Mouse (Mus musculus) myocyte (in vitro differentiated cells): Measurements from ENCODE around the gene Fam172a. TPM values are rescaled to one million over a fixed set of nuclear protein-coding genes. Genes with fewer than 3 reads are reported as not detected.

Experiments
- H3K27me3 ChIP-seq: one replicate; pipeline ENCODE4 v1.6.1; 2011; ENCODE audit not compliant: control insufficient read depth, insufficient read depth, insufficient read length
- H3K36me3 ChIP-seq: one replicate; pipeline ENCODE4 v1.6.1; 2011; ENCODE audit not compliant: control insufficient read depth, insufficient read depth
- H3K4me2 ChIP-seq: one replicate; pipeline ENCODE4 v1.6.1; 2011; ENCODE audit warnings: low read depth, control low read depth
- H3K4me3 ChIP-seq: one replicate; pipeline ENCODE4 v1.5.1; 2011; ENCODE audit warnings: mild to moderate bottlenecking, control low read depth, moderate library complexity
- H3K79me2 ChIP-seq: one replicate; pipeline ENCODE4 v1.6.1; 2011; ENCODE audit not compliant: control insufficient read depth, insufficient read depth
- H3ac ChIP-seq: one replicate; pipeline ENCODE4 v1.6.1; 2011; ENCODE audit not compliant: control insufficient read depth, insufficient read length
- CEBPB ChIP-seq: IDR thresholded peaks from 2 replicates; pipeline ENCODE4 v1.6.1; 2011; ENCODE audit warnings: mild to moderate bottlenecking, moderate library complexity; ENCODE audit not compliant: poor library complexity, insufficient read depth, severe bottlenecking
- E2F4 ChIP-seq: IDR thresholded peaks from one replicate; pipeline ENCODE4 v1.6.1; 2011; ENCODE audit warnings: mild to moderate bottlenecking, control low read depth, moderate library complexity; ENCODE audit not compliant: insufficient read depth
- MAX ChIP-seq: IDR thresholded peaks from one replicate; pipeline ENCODE4 v1.6.1; 2011; ENCODE audit warnings: low read depth, mild to moderate bottlenecking, control low read depth
- MYOD1 ChIP-seq, 3 experiments: IDR thresholded peaks; one replicate each; pipeline ENCODE4 v1.6.1; 2011; ENCODE audit warnings: control low read depth in 2 of 3, low read depth in 2 of 3, mild to moderate bottlenecking in 2 of 3, moderate library complexity in 1 of 3; ENCODE audit not compliant: insufficient read length in 2 of 3, control insufficient read depth in 1 of 3
- MYOG ChIP-seq, 3 experiments: IDR thresholded peaks; one replicate each; pipeline ENCODE4 v1.6.1; 2011; ENCODE audit warnings: control low read depth in 2 of 3, low read depth in 2 of 3, mild to moderate bottlenecking in 2 of 3; ENCODE audit not compliant: insufficient read length in 2 of 3, control insufficient read depth in 1 of 3, insufficient read depth in 1 of 3
- POLR2A ChIP-seq: IDR thresholded peaks from one replicate; pipeline ENCODE4 v1.6.1; 2011; ENCODE audit warnings: low read depth, mild to moderate bottlenecking, control low read depth, moderate library complexity; ENCODE audit not compliant: insufficient read length
- POLR2AphosphoS2 ChIP-seq: IDR thresholded peaks from one replicate; pipeline ENCODE4 v1.6.1; 2011; ENCODE audit warnings: low read depth, control low read depth; ENCODE audit not compliant: insufficient read length
- REST ChIP-seq: IDR thresholded peaks from one replicate; pipeline ENCODE4 v1.6.1; 2011; ENCODE audit warnings: mild to moderate bottlenecking, control low read depth, moderate library complexity; ENCODE audit not compliant: insufficient read depth, insufficient read length
- SRF ChIP-seq: IDR thresholded peaks from one replicate; pipeline ENCODE4 v1.6.1; 2011; ENCODE audit warnings: low read depth; ENCODE audit not compliant: control insufficient read depth, insufficient read length
- TCF12 ChIP-seq: IDR thresholded peaks from one replicate; pipeline ENCODE4 v1.6.1; 2011; ENCODE audit warnings: mild to moderate bottlenecking, control low read depth; ENCODE audit not compliant: poor library complexity, insufficient read depth, severe bottlenecking
- USF1 ChIP-seq: IDR thresholded peaks from one replicate; pipeline ENCODE4 v1.6.1; 2011; ENCODE audit warnings: low read depth, mild to moderate bottlenecking, control low read depth, moderate library complexity
- polyA plus RNA-seq: library from polyadenylated mRNA; unstranded; fragments of >200 nt; fragmentation: generic; extraction: Trizol; gene quantifications from one replicate; pipeline ENCODE4 v1.2.1, GENCODE M21; 2012; ENCODE audit warnings: missing spikeins

Gene Fam172a
- polyA plus RNA-seq, 1 experiment: 6.5 TPM

DNA sequence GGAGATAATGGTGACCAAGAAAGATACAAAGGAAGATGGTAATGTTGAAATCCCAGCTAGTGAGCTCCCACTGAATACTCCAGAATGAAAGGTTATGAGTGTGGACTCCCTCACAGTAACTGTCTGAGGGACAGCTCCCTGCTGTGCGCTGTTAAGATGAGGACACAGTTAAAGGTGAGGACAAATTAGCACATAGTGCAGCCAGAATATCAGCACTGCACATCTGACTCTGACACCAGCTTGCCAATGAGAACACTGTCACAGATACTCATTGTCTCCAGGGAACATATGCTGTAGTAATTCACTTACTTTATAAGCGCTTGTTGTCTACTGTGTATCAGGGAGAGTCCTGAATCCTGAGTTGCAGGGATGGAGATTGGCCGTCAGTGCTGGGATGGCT lies 390.1 kb downstream of the Fam172a start:
- H3K79me2 ChIP-seq: no peaks in the 10 kb centered on the region
- no peaks in the 10 kb centered on the region for H3K27me3 ChIP-seq
- H3K4me2 ChIP-seq: no peak overlapping the region

GRCm38 (mm10) chr13:78094352-78094751 lies 392.5 kb downstream of the Fam172a start:
- TF ChIP-seq POLR2A: no peak
- TF ChIP-seq MYOD1 (IDR thresholded peaks at IDR 0.05; ENCODE audit: control insufficient read depth in 1 of 3, insufficient read length in 2 of 3, low read depth in 2 of 3): no peak
- TF ChIP-seq SRF: no peak
- TF ChIP-seq MAX: no peak
- no peak for TF ChIP-seq E2F4
- no peak for TF ChIP-seq REST

More for the DNA sequence above, 390.1 kb downstream of the Fam172a start:
- Histone ChIP-seq H3K36me3 (no peaks in the 10 kb centered on the region), H3ac (no peak overlapping the region), H3K4me3 (no peak overlapping the region)
- TF ChIP-seq REST: no peak
- no peak for TF ChIP-seq SRF
- TF ChIP-seq USF1: no peak

DNA sequence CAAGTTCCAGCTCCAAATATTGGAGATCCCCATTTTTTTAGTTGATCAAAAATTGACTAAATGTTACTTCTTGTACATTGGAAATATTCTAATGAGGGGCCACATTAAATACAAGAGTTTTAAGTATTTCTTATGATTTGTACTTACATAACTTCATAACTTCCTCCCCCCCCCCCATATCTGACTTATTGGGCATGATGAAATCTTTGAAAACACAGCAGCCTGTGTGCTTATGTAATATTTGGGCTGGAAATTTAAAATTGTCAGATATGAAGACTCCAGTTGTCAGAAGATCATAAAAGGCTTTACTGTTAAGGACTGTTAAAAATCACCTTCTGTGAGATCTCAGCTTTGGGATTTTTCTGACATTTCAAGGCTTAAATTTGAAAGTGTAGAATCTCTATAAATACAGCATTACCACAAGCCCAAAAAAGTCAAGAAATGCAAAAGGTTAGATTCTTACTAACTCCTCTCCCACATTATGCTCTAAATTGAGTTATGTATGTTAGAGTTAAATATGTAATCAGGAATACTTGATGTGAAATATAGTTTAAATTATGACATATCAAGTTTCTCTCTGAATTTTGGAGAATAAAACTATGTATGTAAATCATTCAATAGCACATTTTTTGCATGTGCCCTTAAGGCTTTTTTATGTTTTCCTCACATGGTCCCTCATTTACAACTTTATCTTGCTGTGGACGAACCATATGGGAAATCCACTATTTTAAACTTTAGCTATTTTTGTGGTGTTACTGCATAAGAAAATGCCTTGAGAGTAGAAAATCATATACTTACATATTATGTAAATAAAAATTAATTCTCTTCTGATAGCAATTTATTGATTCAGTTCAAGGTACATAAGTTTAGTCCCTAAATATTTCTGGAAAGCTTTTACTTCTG lies 393.5 kb downstream of the Fam172a start:
- H3K36me3 ChIP-seq: no peaks in the 10 kb centered on the region
- H3ac ChIP-seq: no peak overlapping the region
- no peak overlapping the region for H3K4me2 ChIP-seq
- TF ChIP-seq CEBPB (peak; percentile 52), POLR2A (no peak)
- H3K79me2 ChIP-seq: no peaks in the 10 kb centered on the region
- H3K27me3 ChIP-seq: no peaks in the 10 kb centered on the region
- H3K4me3 ChIP-seq: no peak overlapping the region

More at GRCm38 (mm10) chr13:78094352-78094751, 392.5 kb downstream of the Fam172a start:
- H3K4me2 ChIP-seq: no peak overlapping the region
- no peaks in the 10 kb centered on the region for H3K27me3 ChIP-seq
- no peaks in the 10 kb centered on the region for H3K36me3 ChIP-seq
- H3ac ChIP-seq: no peak overlapping the region
- H3K79me2 ChIP-seq: no peaks in the 10 kb centered on the region
- H3K4me3 ChIP-seq: no peak overlapping the region

DNA sequence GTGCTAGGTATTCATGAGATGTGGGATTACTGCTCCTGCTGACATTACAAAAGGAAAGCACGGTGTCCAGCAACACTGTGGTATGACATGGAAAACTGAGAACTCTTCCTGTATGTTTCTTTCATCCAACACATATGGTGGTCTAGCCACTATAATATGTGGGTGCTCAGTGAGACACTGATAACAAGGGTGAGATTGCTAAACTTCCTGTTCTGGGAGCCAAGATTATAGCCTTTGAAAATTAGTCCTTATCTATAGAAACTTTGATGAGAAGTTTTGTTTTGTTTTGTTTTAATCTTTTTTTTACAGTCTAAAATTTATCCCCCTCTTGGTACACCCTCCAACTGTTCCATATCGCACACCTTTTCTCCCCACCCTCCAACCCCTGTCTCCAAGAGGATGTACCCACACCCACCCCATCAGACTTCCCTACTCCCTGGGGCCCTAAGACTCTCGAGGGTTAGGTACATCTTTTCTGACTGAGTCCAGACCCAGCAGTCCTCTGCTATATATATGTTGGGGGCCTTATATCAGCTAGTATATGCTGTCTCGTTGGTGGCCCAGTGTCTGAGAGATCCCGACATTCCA lies 397.1 kb downstream of the Fam172a start:
- no peaks in the 10 kb centered on the region for H3K27me3 ChIP-seq
- no peaks in the 10 kb centered on the region for H3K79me2 ChIP-seq
- no peak overlapping the region for H3K4me3 ChIP-seq
- no peaks in the 10 kb centered on the region for H3K36me3 ChIP-seq
- no peak for TF ChIP-seq REST
- TF ChIP-seq USF1: no peak
- TF ChIP-seq MYOG (IDR thresholded peaks at IDR 0.05; ENCODE audit: control insufficient read depth in 1 of 3, insufficient read depth in 1 of 3, insufficient read length in 2 of 3, low read depth in 2 of 3): no peak
- no peak for TF ChIP-seq MAX
- no peak for TF ChIP-seq TCF12
- TF ChIP-seq MYOD1 (IDR thresholded peaks at IDR 0.05; ENCODE audit: control insufficient read depth in 1 of 3, insufficient read length in 2 of 3, low read depth in 2 of 3): no peak
- no peak overlapping the region for H3ac ChIP-seq
- no peak overlapping the region for H3K4me2 ChIP-seq

DNA sequence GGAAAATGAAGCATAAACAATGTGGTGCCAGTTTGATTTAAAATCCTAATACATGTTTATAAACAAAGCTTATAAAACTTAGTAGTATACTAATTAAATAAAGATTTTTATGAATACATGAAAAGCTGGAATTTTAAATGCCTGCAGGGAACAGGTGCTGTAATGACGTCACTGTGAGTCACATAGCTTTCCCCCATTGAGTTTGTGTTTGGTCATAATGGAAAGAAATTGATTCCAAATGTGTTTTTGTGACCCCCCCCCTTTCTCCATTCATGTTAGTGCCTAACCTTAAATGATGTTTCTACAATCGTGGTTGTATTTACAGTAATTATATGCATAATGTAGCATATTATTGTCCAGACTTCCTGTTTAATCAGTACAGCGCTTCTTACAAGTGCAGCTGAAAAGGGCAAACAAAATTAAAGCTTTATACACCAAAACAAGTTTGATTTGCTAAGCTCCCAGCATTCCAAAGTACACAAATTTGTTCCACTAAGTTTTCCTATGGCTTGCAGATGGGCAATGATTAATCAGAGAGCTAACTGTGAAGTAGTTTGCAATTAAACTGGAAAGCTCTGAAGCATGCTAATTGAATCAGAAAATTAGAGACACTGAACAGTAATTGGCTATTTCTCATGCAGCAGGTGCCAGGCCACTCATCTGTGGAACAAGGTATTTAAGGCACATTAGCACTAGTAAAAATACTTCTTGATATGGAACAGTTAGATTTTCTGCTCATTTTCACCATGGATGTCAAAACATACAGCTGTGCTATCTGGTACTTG lies 398.1 kb downstream of the Fam172a start:
- Histone ChIP-seq H3K4me2 (no peak overlapping the region), H3K36me3 (no peaks in the 10 kb centered on the region)

DNA sequence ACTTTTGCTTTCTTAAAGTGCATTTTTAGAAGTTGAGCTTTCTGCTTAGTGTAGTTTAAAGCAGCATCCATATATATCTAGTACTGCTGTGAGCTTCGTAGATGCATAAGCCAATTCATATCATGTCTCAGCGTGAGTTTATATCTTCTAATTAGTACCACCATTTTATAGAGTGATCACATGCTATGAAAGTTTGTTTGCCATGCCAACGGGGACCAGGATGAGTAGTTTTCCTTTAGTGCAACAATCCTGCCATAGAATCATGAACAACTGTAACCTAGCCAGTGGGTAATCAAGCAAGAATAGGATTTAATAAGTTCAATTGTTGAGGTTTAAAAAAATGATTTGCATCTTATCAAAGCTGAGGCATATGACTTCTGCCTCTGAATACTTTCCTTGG lies 398.8 kb downstream of the Fam172a start:
- TF ChIP-seq MYOD1 (IDR thresholded peaks at IDR 0.05; ENCODE audit: control insufficient read depth in 1 of 3, insufficient read length in 2 of 3, low read depth in 2 of 3) (no peak), MYOG (IDR thresholded peaks at IDR 0.05; ENCODE audit: control insufficient read depth in 1 of 3, insufficient read depth in 1 of 3, insufficient read length in 2 of 3, low read depth in 2 of 3) (no peak), POLR2AphosphoS2 (no peak), REST (no peak), USF1 (no peak)
- Histone ChIP-seq H3K27me3 (no peaks in the 10 kb centered on the region), H3ac (no peak overlapping the region), H3K4me2 (no peak overlapping the region), H3K79me2 (no peaks in the 10 kb centered on the region), H3K4me3 (no peak overlapping the region), H3K36me3 (no peaks in the 10 kb centered on the region)

More for the DNA sequence above, 398.1 kb downstream of the Fam172a start:
- Histone ChIP-seq H3K27me3 (no peaks in the 10 kb centered on the region), H3K4me3 (no peak overlapping the region), H3ac (no peak overlapping the region), H3K79me2 (no peaks in the 10 kb centered on the region)
- TF ChIP-seq MYOG (IDR thresholded peaks at IDR 0.05; ENCODE audit: control insufficient read depth in 1 of 3, insufficient read depth in 1 of 3, insufficient read length in 2 of 3, low read depth in 2 of 3): no peak
